Mouse (Mus musculus): ENCODE measurements around the gene Arfgef2. TPM values are rescaled to one million over a fixed set of nuclear protein-coding genes. Genes with fewer than 3 reads are reported as not detected.

Arfgef2 gene
- polyA plus RNA-seq, 1 experiment from 2014 or later = 6.8 TPM

DNA sequence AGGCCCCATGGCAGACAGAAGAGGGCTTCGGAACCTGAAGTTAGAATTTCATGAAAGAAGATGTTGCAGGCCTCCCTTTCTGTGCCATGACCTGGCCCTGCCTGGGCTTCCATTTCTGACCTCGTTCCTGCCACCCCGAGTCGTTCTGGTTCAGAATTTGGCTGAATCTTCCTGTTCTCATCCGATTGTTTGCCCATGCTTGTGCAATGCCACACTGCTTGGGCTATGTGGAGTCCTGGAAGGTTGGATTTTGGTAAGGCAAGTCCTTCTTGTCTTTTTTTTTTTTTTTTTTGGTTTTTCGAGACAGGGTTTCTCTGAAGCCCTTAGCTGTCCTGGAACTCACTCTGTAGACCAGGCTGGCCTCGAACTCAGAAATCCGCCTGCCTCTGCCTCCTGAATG lies 50.4 kb downstream of the Arfgef2 start:
- no peaks in the 10 kb centered on the region for H3K27me3 ChIP-seq (ENCODE audit: control insufficient read depth, insufficient read depth, low read length)
- H3K27ac ChIP-seq (replicated peaks; ENCODE audit: low read depth, low read length) = no peak overlapping the region
- DNase-seq (no peak), ATAC-seq (ENCODE audit: low FRiP score, low TSS enrichment) (no peak)
- no peaks in the 10 kb centered on the region for H3K4me1 ChIP-seq (ENCODE audit: control insufficient read depth, insufficient read depth, low read length)
- H3K4me2 ChIP-seq (ENCODE audit: low read length) = no peak overlapping the region
- H3K4me3 ChIP-seq (replicated peaks; ENCODE audit: low read depth, low read length) = no peak overlapping the region
- peaks cover 76% of the 10 kb centered on the region for H3K36me3 ChIP-seq (ENCODE audit: control insufficient read depth, insufficient read depth, low read length)
- WGBS = 95% methylated on average over 8 of the region's 8 CpGs
- H3K9ac ChIP-seq (replicated peaks; ENCODE audit: low read length) = no peak overlapping the region
- no peaks in the 10 kb centered on the region for H3K9me3 ChIP-seq (ENCODE audit: control insufficient read depth, low read length)

- Histone ChIP-seq H3K9ac (replicated peaks; ENCODE audit: low read length) (no peak overlapping the region), H3K4me1 (ENCODE audit: control insufficient read depth, insufficient read depth, low read length) (no peaks in the 10 kb centered on the region), H3K36me3 (ENCODE audit: control insufficient read depth, insufficient read depth, low read length) (peaks cover 76% of the 10 kb centered on the region), H3K4me2 (ENCODE audit: low read length) (no peak overlapping the region), H3K27me3 (ENCODE audit: control insufficient read depth, insufficient read depth, low read length) (no peaks in the 10 kb centered on the region), H3K4me3 (replicated peaks; ENCODE audit: low read depth, low read length) (no peak overlapping the region), H3K27ac (replicated peaks; ENCODE audit: low read depth, low read length) (no peak overlapping the region), H3K9me3 (ENCODE audit: control insufficient read depth, low read length) (no peaks in the 10 kb centered on the region)
- WGBS = 95% methylated on average over 6 of the region's 6 CpGs
- DNase-seq (no peak), ATAC-seq (ENCODE audit: low FRiP score, low TSS enrichment) (no peak)
These were observed 51.0 kb downstream of the Arfgef2 start for GRCm38 (mm10) chr2:166856366-166856765.

DNA sequence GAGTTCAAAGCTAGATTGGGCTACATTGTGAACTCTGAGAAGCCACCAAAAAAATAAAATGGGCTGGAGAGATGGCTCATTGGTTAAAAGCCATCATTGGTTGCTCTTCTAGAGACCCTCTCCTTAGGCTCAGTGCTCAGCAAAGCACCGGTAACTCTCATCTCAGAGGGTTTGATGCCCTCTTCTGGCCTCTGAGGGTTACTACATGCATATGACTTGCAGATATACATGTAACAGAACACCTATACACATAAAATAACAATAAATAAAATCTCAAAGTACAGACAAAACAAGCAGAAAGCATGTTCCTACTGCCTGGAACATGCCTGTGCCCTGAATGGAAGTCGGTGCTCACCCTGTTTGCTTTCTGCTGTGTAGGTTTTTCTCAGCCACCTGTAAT lies 51.7 kb downstream of the Arfgef2 start:
- H3K4me1 ChIP-seq (ENCODE audit: control insufficient read depth, insufficient read depth, low read length) = no peaks in the 10 kb centered on the region
- no peak overlapping the region for H3K27ac ChIP-seq (replicated peaks; ENCODE audit: low read depth, low read length)
- 86% methylated on average over 2 of the region's 2 CpGs for WGBS
- no peak overlapping the region for H3K4me3 ChIP-seq (replicated peaks; ENCODE audit: low read depth, low read length)
- H3K9ac ChIP-seq (replicated peaks; ENCODE audit: low read length) = no peak overlapping the region
- no peaks in the 10 kb centered on the region for H3K9me3 ChIP-seq (ENCODE audit: control insufficient read depth, low read length)
- no peak overlapping the region for H3K4me2 ChIP-seq (ENCODE audit: low read length)
- ATAC-seq (ENCODE audit: low FRiP score, low TSS enrichment) (no peak), DNase-seq (peak; percentile 43)
- peaks cover 75% of the 10 kb centered on the region for H3K36me3 ChIP-seq (ENCODE audit: control insufficient read depth, insufficient read depth, low read length)
- H3K27me3 ChIP-seq (ENCODE audit: control insufficient read depth, insufficient read depth, low read length) = no peaks in the 10 kb centered on the region

DNA sequence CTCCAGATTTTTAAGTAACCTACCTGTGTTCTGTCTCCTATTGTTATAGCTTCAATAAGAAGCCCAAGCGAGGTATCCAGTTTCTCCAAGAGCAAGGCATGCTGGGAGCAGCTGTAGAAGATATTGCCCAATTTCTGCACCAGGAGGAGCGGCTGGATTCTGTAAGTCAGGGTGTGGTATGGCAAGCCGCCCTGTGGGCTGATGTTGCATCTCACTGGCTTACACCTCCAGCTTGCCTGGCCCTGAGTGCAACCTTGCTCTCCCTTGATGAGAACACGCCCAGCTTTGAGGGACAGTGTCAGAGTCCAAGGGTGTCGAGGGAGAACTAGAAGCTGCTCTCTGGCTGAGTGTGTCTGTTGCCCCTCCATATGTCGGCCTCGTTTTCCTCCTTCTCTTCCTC lies 53.8 kb downstream of the Arfgef2 start:
- Histone ChIP-seq H3K4me1 (ENCODE audit: control insufficient read depth, insufficient read depth, low read length) (no peaks in the 10 kb centered on the region), H3K9ac (replicated peaks; ENCODE audit: low read length) (no peak overlapping the region), H3K4me2 (ENCODE audit: low read length) (no peak overlapping the region), H3K9me3 (ENCODE audit: control insufficient read depth, low read length) (no peaks in the 10 kb centered on the region), H3K27ac (replicated peaks; ENCODE audit: low read depth, low read length) (no peak overlapping the region), H3K4me3 (replicated peaks; ENCODE audit: low read depth, low read length) (no peak overlapping the region), H3K27me3 (ENCODE audit: control insufficient read depth, insufficient read depth, low read length) (no peaks in the 10 kb centered on the region), H3K36me3 (ENCODE audit: control insufficient read depth, insufficient read depth, low read length) (peaks cover 70% of the 10 kb centered on the region)
- ATAC-seq (ENCODE audit: low FRiP score, low TSS enrichment) (no peak), DNase-seq (no peak)
- WGBS = 90% methylated on average over 7 of the region's 7 CpGs

- no peak for ATAC-seq (ENCODE audit: low FRiP score, low TSS enrichment)
- H3K4me1 ChIP-seq (ENCODE audit: control insufficient read depth, insufficient read depth, low read length) = no peaks in the 10 kb centered on the region
- WGBS = 66% methylated on average over 3 of the region's 3 CpGs
These were observed 57.1 kb downstream of the Arfgef2 start for GRCm38 (mm10) chr2:166862505-166862904.

GRCm38 (mm10) chr2:166865476-166865875 lies 60.1 kb downstream of the Arfgef2 start:
- WGBS = 92% methylated on average over 10 of the region's 10 CpGs
- ATAC-seq (ENCODE audit: low FRiP score, low TSS enrichment) = no peak

More at GRCm38 (mm10) chr2:166862505-166862904, 57.1 kb downstream of the Arfgef2 start:
- Histone ChIP-seq H3K27ac (replicated peaks; ENCODE audit: low read depth, low read length) (no peak overlapping the region), H3K9ac (replicated peaks; ENCODE audit: low read length) (no peak overlapping the region), H3K9me3 (ENCODE audit: control insufficient read depth, low read length) (no peaks in the 10 kb centered on the region), H3K36me3 (ENCODE audit: control insufficient read depth, insufficient read depth, low read length) (peaks cover 76% of the 10 kb centered on the region), H3K27me3 (ENCODE audit: control insufficient read depth, insufficient read depth, low read length) (no peaks in the 10 kb centered on the region), H3K4me2 (ENCODE audit: low read length) (no peak overlapping the region), H3K4me3 (replicated peaks; ENCODE audit: low read depth, low read length) (no peak overlapping the region)
- DNase-seq = no peak

GRCm38 (mm10) chr2:166870271-166870865 lies 65.0 kb downstream of the Arfgef2 start:
- Histone ChIP-seq H3K4me1 (ENCODE audit: control insufficient read depth, insufficient read depth, low read length) (no peaks in the 10 kb centered on the region), H3K9ac (replicated peaks; ENCODE audit: low read length) (no peak overlapping the region)
- 96% methylated on average over 20 of the region's 20 CpGs for WGBS

More at GRCm38 (mm10) chr2:166865476-166865875, 60.1 kb downstream of the Arfgef2 start:
- Histone ChIP-seq H3K4me1 (ENCODE audit: control insufficient read depth, insufficient read depth, low read length) (no peaks in the 10 kb centered on the region), H3K27ac (replicated peaks; ENCODE audit: low read depth, low read length) (no peak overlapping the region), H3K4me3 (replicated peaks; ENCODE audit: low read depth, low read length) (no peak overlapping the region), H3K4me2 (ENCODE audit: low read length) (no peak overlapping the region), H3K9me3 (ENCODE audit: control insufficient read depth, low read length) (no peaks in the 10 kb centered on the region), H3K9ac (replicated peaks; ENCODE audit: low read length) (no peak overlapping the region), H3K36me3 (ENCODE audit: control insufficient read depth, insufficient read depth, low read length) (peaks cover 84% of the 10 kb centered on the region), H3K27me3 (ENCODE audit: control insufficient read depth, insufficient read depth, low read length) (no peaks in the 10 kb centered on the region)
- DNase-seq = no peak

GRCm38 (mm10) chr2:166870899-166871298 lies 65.5 kb downstream of the Arfgef2 start:
- ATAC-seq (ENCODE audit: low FRiP score, low TSS enrichment) (no peak), DNase-seq (no peak)
- WGBS = 88% methylated on average over 10 of the region's 10 CpGs
- Histone ChIP-seq H3K9me3 (ENCODE audit: control insufficient read depth, low read length) (no peaks in the 10 kb centered on the region), H3K4me2 (ENCODE audit: low read length) (no peak overlapping the region), H3K9ac (replicated peaks; ENCODE audit: low read length) (no peak overlapping the region), H3K4me3 (replicated peaks; ENCODE audit: low read depth, low read length) (no peak overlapping the region), H3K27me3 (ENCODE audit: control insufficient read depth, insufficient read depth, low read length) (no peaks in the 10 kb centered on the region), H3K36me3 (ENCODE audit: control insufficient read depth, insufficient read depth, low read length) (peaks cover 78% of the 10 kb centered on the region), H3K4me1 (ENCODE audit: control insufficient read depth, insufficient read depth, low read length) (no peaks in the 10 kb centered on the region), H3K27ac (replicated peaks; ENCODE audit: low read depth, low read length) (no peak overlapping the region)

More at GRCm38 (mm10) chr2:166870271-166870865, 65.0 kb downstream of the Arfgef2 start:
- Histone ChIP-seq H3K36me3 (ENCODE audit: control insufficient read depth, insufficient read depth, low read length) (peaks cover 83% of the 10 kb centered on the region), H3K4me3 (replicated peaks; ENCODE audit: low read depth, low read length) (no peak overlapping the region), H3K27ac (replicated peaks; ENCODE audit: low read depth, low read length) (no peak overlapping the region), H3K9me3 (ENCODE audit: control insufficient read depth, low read length) (no peaks in the 10 kb centered on the region), H3K27me3 (ENCODE audit: control insufficient read depth, insufficient read depth, low read length) (no peaks in the 10 kb centered on the region), H3K4me2 (ENCODE audit: low read length) (no peak overlapping the region)
- DNase-seq = no peak
- ATAC-seq (ENCODE audit: low FRiP score, low TSS enrichment) = no peak

DNA sequence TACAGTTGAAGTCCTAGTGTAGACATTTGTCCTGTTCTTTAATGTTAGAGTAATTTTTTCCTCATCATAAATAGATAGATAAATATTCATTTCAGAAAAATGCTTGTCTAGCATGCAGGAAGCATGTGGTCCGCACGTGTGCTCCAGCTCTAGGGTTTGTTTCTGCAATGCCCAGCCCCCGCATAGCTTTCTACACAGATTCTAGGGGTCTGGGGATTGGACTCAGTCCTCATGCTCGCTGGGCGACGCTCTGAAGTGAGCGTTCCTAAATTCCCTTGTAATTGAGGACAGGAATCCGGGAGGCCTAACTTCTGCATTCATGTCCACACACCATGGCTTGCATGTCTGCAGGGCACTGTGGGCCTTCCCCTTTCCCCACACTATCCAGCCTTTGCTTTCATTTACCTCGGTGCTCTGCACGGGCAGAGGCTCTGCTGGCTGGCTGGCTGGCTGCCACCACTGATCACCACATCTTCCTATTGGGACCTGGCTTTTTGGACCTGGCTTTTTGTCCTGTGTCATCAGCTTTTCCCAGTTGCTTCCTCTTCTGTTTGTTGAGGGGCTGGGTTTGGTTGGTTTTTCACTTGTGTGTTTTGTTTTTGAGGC lies 69.4 kb downstream of the Arfgef2 start:
- DNase-seq = no peak
- Histone ChIP-seq H3K27me3 (ENCODE audit: control insufficient read depth, insufficient read depth, low read length) (no peaks in the 10 kb centered on the region), H3K4me2 (ENCODE audit: low read length) (no peak overlapping the region), H3K4me1 (ENCODE audit: control insufficient read depth, insufficient read depth, low read length) (no peaks in the 10 kb centered on the region), H3K4me3 (replicated peaks; ENCODE audit: low read depth, low read length) (no peak overlapping the region), H3K27ac (replicated peaks; ENCODE audit: low read depth, low read length) (no peak overlapping the region), H3K36me3 (ENCODE audit: control insufficient read depth, insufficient read depth, low read length) (peaks cover 65% of the 10 kb centered on the region), H3K9ac (replicated peaks; ENCODE audit: low read length) (no peak overlapping the region), H3K9me3 (ENCODE audit: control insufficient read depth, low read length) (no peaks in the 10 kb centered on the region)
- 82% methylated on average over 10 of the region's 10 CpGs for WGBS
- ATAC-seq (ENCODE audit: low FRiP score, low TSS enrichment) = no peak
